ENCODE assay signal across 10 mouse cellular contexts in genomic region chr13:56554409-56554808, GRCm38 (mm10). TPM values are rescaled to one million over a fixed set of nuclear protein-coding genes. Genes with fewer than 3 reads are reported as not detected.
DNase-seq lines count a peak whose midpoint lies in the region; ATAC-seq and TF ChIP-seq lines count a peak whose summit lies in the region.
"Had no signal": no experiment of that assay in that cellular context is flagged by ENCODE, and none has a peak within 500 bp of the region (broad histone marks: within the 10 kb centered on the region; RNA-seq: fewer than 3 reads in every experiment).

No protein-coding gene starts in this region.

- peak; percentile 40; the same call in 1 of the 2 replicates for TF ChIP-seq CTCF in liver, embryonic 14.5 days (IDR thresholded peaks at IDR 0.05; ENCODE audit: low read depth)

- 12% methylated on average over 2 of the region's 2 CpGs for WGBS in liver, embryonic 14.5 days (ENCODE audit: insufficient replicate concordance)

- no peaks in the 10 kb centered on the region for H3K36me3 ChIP-seq in liver, embryonic 14.5 days (replicated peaks; ENCODE audit: control insufficient read depth, insufficient read depth, low read depth)

- no peaks in the 10 kb centered on the region for H3K27me3 ChIP-seq in liver, embryonic 14.5 days (ENCODE audit: control insufficient read depth, insufficient read depth, low read length)

- no peak for ATAC-seq in liver, embryonic 14.5 days (ENCODE audit: insufficient read depth)

- H3K4me2 ChIP-seq in liver, embryonic 14.5 days (ENCODE audit: low read depth), result no peak overlapping the region

- DNase-seq in adrenal gland, adult 2 months, result peak; percentile 46
- DNase-seq in adrenal gland, adult 18-20 months (ENCODE audit: low spot score in 2 of 2), result no peak
- DNase-seq in ovary, postnatal 36 days (ENCODE audit: low spot score), result peak; percentile 42
- no peak for DNase-seq in ovary, postnatal 10 days (ENCODE audit: low spot score)
- peak; percentile 33 to 56 for DNase-seq in frontal cortex, postnatal 14 days (ENCODE audit: low spot score in 2 of 2)
- peak in 1 of 3 experiments; percentile 18 for DNase-seq in liver, embryonic 14.5 days (ENCODE audit: low read depth in 3 of 3, low spot score in 3 of 3)
- DNase-seq in right cerebral cortex, postnatal 36 days (ENCODE audit: low spot score in 2 of 2), result peak; percentile 32 to 35
- DNase-seq in testis, postnatal 14 days (ENCODE audit: low spot score), result no peak

- no peak overlapping the region for H3K27ac ChIP-seq in liver, embryonic 14.5 days

- H3K9ac ChIP-seq in liver, embryonic 14.5 days (replicated peaks), result no peak overlapping the region

- peaks cover 0 to 7% of the 10 kb centered on the region in 2 experiments; a peak in 2 of 4 replicates for H3K4me1 ChIP-seq in liver, embryonic 14.5 days (replicated peaks; ENCODE audit: control insufficient read depth in 2 of 2, insufficient read depth in 2 of 2, low read length in 1 of 2)

- no peak for TF ChIP-seq EP300 in liver, embryonic 14.5 days (IDR thresholded peaks at IDR 0.05; ENCODE audit: low read depth)

- H3K9me3 ChIP-seq in liver, embryonic 14.5 days (ENCODE audit: control insufficient read depth, low read length), result no peaks in the 10 kb centered on the region

- H3K4me3 ChIP-seq in liver, embryonic 14.5 days (ENCODE audit: insufficient read depth in 1 of 2, low read depth in 2 of 2, low read length in 2 of 2), result no peak overlapping the region
- H3K4me3 ChIP-seq: myocyte had no signal

RNA-seq across cellular contexts. Expression of gene Lect2, which starts 6.1 kb away (rescaled TPM):
- total RNA-seq in adrenal gland, adult 2 months (2021), result under 1 TPM in 1 of 2 experiments, not detected in 1; 0.49 TPM
- polyA plus RNA-seq in adrenal gland, adult 2 months (2012; rRNA removed), result not detected in 2 replicates
- not detected for total RNA-seq in adrenal gland, adult 18-20 months (2021)
- polyA plus RNA-seq in liver, embryonic 14.5 days (2012; rRNA removed), result 22.5 and 29.8 TPM in 2 replicates
- polyA plus RNA-seq in liver, embryonic 14.5 days (2014; fragmentation: Nextera tagmentation; extraction: Ambion mirVana), result 53.1 and 57.7 TPM in 2 replicates
- polyA plus RNA-seq: heart, embryonic 14.5 days; myocyte had no signal

RNA-seq across cellular contexts. Expression of gene Fbxl21, which starts 32.1 kb away (rescaled TPM):
- total RNA-seq in adrenal gland, adult 2 months (2021), result 1 to 10 TPM; 4.0 to 6.5 TPM
- polyA plus RNA-seq in adrenal gland, adult 2 months (2012; rRNA removed), result 1.5 and 2.9 TPM in 2 replicates
- total RNA-seq in adrenal gland, adult 18-20 months (2021), result 1 to 10 TPM; 2.8 to 5.4 TPM
- 0.28 and 0.35 TPM in 2 replicates for polyA plus RNA-seq in liver, embryonic 14.5 days (2012; rRNA removed)
- 0.63 and 1.0 TPM in 2 replicates for polyA plus RNA-seq in liver, embryonic 14.5 days (2014; fragmentation: Nextera tagmentation; extraction: Ambion mirVana)

RNA-seq across cellular contexts. Expression of gene Tgfbi, which starts 54.9 kb away (rescaled TPM):
- 10 to 100 TPM; 30.7 to 69.6 TPM for total RNA-seq in adrenal gland, adult 2 months (2021)
- 80.5 and 129 TPM in 2 replicates for polyA plus RNA-seq in adrenal gland, adult 2 months (2012; rRNA removed)
- total RNA-seq in adrenal gland, adult 18-20 months (2021), result 10 to 100 TPM; 38.3 to 86.5 TPM
- polyA plus RNA-seq in liver, embryonic 14.5 days (2012; rRNA removed), result 5.0 and 6.1 TPM in 2 replicates
- polyA plus RNA-seq in liver, embryonic 14.5 days (2014; fragmentation: Nextera tagmentation; extraction: Ambion mirVana), result 6.1 and 6.7 TPM in 2 replicates

Comparison
In these comparisons a context has a peak if more than half of its experiments do, and no peak if none do; other contexts are left out.
1. DNase-seq: peak in adrenal gland, adult 2 months (single experiment), ovary, postnatal 36 days (single experiment), frontal cortex, postnatal 14 days (2 of 2) and right cerebral cortex, postnatal 36 days (2 of 2); none in adrenal gland, adult 18-20 months (0 of 2), ovary, postnatal 10 days (single experiment) and testis, postnatal 14 days (single experiment).